Mouse (Mus musculus): ENCODE results near the gene Arhgap31. TPM values are rescaled to one million over a fixed set of nuclear protein-coding genes. Genes with fewer than 3 reads are reported as not detected.

Gene Arhgap31
- total and polyA plus RNA-seq, 3 experiments: 0.01 to 0.04 TPM; not detected in 1

DNA sequence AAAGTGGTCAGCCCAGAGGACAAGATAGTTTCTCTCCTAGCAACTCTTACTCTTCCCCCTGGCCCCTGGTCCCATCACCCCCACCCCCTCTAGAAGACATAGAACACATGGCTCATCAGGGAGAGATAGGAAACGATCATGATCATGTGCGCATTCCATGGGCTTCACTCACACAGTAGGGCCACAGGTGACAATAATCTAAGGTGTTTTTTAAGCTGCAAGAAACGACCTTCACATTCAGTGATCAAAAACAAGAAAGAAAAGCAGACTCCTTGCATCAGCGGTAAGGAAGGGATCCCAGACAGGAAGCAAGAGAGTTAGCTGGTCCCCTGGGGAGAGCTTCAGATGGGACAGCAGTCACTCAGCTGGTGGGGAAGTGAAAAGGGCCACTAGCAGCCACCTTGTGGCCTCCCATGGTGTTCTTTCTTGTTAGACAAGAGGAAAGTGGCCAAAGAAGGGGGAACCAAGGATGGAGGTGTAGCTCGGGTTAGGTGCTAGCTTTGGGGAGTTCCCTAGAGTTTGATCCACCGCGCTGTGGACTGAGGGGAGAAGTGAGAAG lies 4.0 kb downstream of the Arhgap31 start:
- Histone ChIP-seq H3K27me3 (ENCODE audit: control insufficient read depth in 1 of 2, insufficient read depth in 2 of 2, low read length in 2 of 2) (0 out of 4 replicates have a peak, but pooled peaks cover 0 to 2% of the 10 kb centered on the region in 2 experiments), H3K4me1 (ENCODE audit: control insufficient read depth in 1 of 2, insufficient read depth in 2 of 2, low read length in 2 of 2) (no peaks in the 10 kb centered on the region), H3K9ac (ENCODE audit: control insufficient read depth, low read depth, low read length, poor library complexity, severe bottlenecking) (no peak overlapping the region), H3K79me2 (ENCODE audit: control insufficient read depth, insufficient read depth, low read length, poor library complexity) (no peaks in the 10 kb centered on the region), H3K4me3 (ENCODE audit: control insufficient read depth in 1 of 2, insufficient read depth in 1 of 2, low read depth in 2 of 2, low read length in 2 of 2) (no peak overlapping the region), H3K9me3 (replicated peaks; ENCODE audit: insufficient read depth, low read length) (no peaks in the 10 kb centered on the region), H3K27ac (ENCODE audit: control insufficient read depth, low read depth, low read length) (no peak overlapping the region), H3K36me3 (ENCODE audit: control insufficient read depth in 1 of 2, insufficient read depth in 2 of 2, low read length in 2 of 2) (no peaks in the 10 kb centered on the region)
- no peak for TF ChIP-seq TAL1 (IDR thresholded peaks at IDR 0.05; ENCODE audit: low read length)
- TF ChIP-seq POLR2A (IDR thresholded peaks at IDR 0.05; ENCODE audit: control insufficient read depth in 1 of 2, insufficient read depth in 1 of 2, low read depth in 1 of 2, low read length in 2 of 2, poor library complexity in 1 of 2): no peak
- no peak for TF ChIP-seq ETS1 (IDR thresholded peaks at IDR 0.05; ENCODE audit: low read depth, low read length)
- TF ChIP-seq MXI1 (IDR thresholded peaks at IDR 0.05; ENCODE audit: low read depth, low read length): no peak
- no peak for TF ChIP-seq NELFE (IDR thresholded peaks at IDR 0.05; ENCODE audit: low read depth, low read length)
- TF ChIP-seq GATA1 (IDR thresholded peaks at IDR 0.05; ENCODE audit: low read depth, low read length): no peak
- TF ChIP-seq MAX (IDR thresholded peaks at IDR 0.05; ENCODE audit: low read length): no peak
- no peak for TF ChIP-seq ZKSCAN1 (IDR thresholded peaks at IDR 0.05; ENCODE audit: low read depth, low read length)
- no peak for TF ChIP-seq ZMIZ1 (IDR thresholded peaks at IDR 0.05; ENCODE audit: low read depth, low read length)
- no peak for TF ChIP-seq RAD21 (IDR thresholded peaks at IDR 0.05; ENCODE audit: low read depth, low read length)
- TF ChIP-seq GABPA (IDR thresholded peaks at IDR 0.05; ENCODE audit: low read depth, low read length): no peak
- TF ChIP-seq CHD1 (IDR thresholded peaks at IDR 0.05; ENCODE audit: low read depth, low read length): no peak
- no peak for TF ChIP-seq MEF2A (IDR thresholded peaks at IDR 0.05; ENCODE audit: extremely low read depth, insufficient replicate concordance, low read depth, low read length, poor library complexity, severe bottlenecking)
- no peak for DNase-seq (ENCODE audit: low read depth, low spot score)

DNA sequence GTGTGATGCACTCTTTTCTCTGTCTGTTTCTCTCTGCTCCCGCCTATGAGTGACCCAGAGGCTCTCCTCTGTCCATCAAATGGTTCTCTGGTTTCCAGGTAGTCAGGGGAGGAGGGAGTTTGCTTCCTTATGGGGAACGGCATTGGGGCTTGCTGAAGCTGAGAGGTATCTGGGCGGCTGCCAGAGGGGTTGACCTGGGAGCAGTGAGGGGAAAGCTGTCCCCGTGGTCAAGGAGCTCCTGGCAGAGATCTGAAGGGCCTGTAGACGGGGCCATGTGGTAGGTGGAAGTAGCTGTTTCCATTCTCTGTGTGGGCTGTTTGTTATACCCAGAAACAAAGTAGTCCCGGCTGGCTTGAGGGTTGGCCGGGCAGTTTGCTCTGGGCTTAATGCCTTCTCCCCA lies 6.3 kb downstream of the Arhgap31 start:
- H3K27ac ChIP-seq (ENCODE audit: control insufficient read depth, low read depth, low read length): no peak overlapping the region
- TF ChIP-seq MAFK (IDR thresholded peaks at IDR 0.05; ENCODE audit: borderline replicate concordance, low read depth, low read length) (no peak), CHD1 (IDR thresholded peaks at IDR 0.05; ENCODE audit: low read depth, low read length) (no peak), MYB (IDR thresholded peaks at IDR 0.05; ENCODE audit: low read depth, low read length) (no peak)
- no peak overlapping the region for H3K9ac ChIP-seq (ENCODE audit: control insufficient read depth, low read depth, low read length, poor library complexity, severe bottlenecking)
- H3K4me3 ChIP-seq (ENCODE audit: control insufficient read depth in 1 of 2, insufficient read depth in 1 of 2, low read depth in 2 of 2, low read length in 2 of 2): no peak overlapping the region
- H3K27me3 ChIP-seq (ENCODE audit: control insufficient read depth in 1 of 2, insufficient read depth in 2 of 2, low read length in 2 of 2): 0 out of 4 replicates have a peak, but pooled peaks cover 0 to 2% of the 10 kb centered on the region in 2 experiments
- H3K36me3 ChIP-seq (ENCODE audit: control insufficient read depth in 1 of 2, insufficient read depth in 2 of 2, low read length in 2 of 2): no peaks in the 10 kb centered on the region
- no peaks in the 10 kb centered on the region for H3K9me3 ChIP-seq (replicated peaks; ENCODE audit: insufficient read depth, low read length)
- no peaks in the 10 kb centered on the region for H3K4me1 ChIP-seq (ENCODE audit: control insufficient read depth in 1 of 2, insufficient read depth in 2 of 2, low read length in 2 of 2)
- H3K79me2 ChIP-seq (ENCODE audit: control insufficient read depth, insufficient read depth, low read length, poor library complexity): no peaks in the 10 kb centered on the region
- no peak for DNase-seq (ENCODE audit: low read depth, low spot score)
